Mouse (Mus musculus) cerebellum, adult 2 months (tissue): Measurements from ENCODE around the gene Aim2.
A peak's percentile ranks its signal among the peaks of the same experiment; 100 is the strongest.

Experiments used
- CTCF ChIP-seq: fragments of 200-500 bp; IDR thresholded peaks from 2 replicates; pipeline ENCODE4 v1.5.1; 2011; ENCODE audit warnings: low read depth, mild to moderate bottlenecking, control low read depth, low read length, moderate library complexity, borderline replicate concordance; ENCODE audit not compliant: insufficient read depth
- POLR2A ChIP-seq: fragments of 200-500 bp; IDR thresholded peaks from 2 replicates; pipeline ENCODE4 v1.6.1; 2011; ENCODE audit warnings: low read length, control low read depth, borderline replicate concordance; ENCODE audit not compliant: insufficient read depth

- TF ChIP-seq POLR2A (no peak), CTCF (peak; percentile 54)
These were observed 105.6 kb downstream of the Aim2 start for GRCm38 (mm10) chr1:173456139-173456754.
